ENCODE assay signal across 8 mouse cellular contexts in genomic region chr11:20831600-20832137, GRCm38 (mm10). TPM values are rescaled to one million over a fixed set of nuclear protein-coding genes. Genes with fewer than 3 reads are reported as not detected.
A peak's percentile ranks its signal among the peaks of the same experiment; 100 is the strongest.
DNase-seq lines count a peak whose midpoint lies in the region; ATAC-seq and TF ChIP-seq lines count a peak whose summit lies in the region.

No protein-coding gene starts in this region.

- 14% methylated on average over 11 of the region's 11 CpGs for WGBS in embryonic facial prominence, embryonic 15.5 days
- WGBS in hindbrain, postnatal 0 days, result 8% methylated on average over 11 of the region's 11 CpGs
- 24% methylated on average over 11 of the region's 11 CpGs for WGBS in liver, postnatal 0 days (ENCODE audit: insufficient replicate concordance)
- WGBS in neural tube, embryonic 14.5 days, result 13% methylated on average over 11 of the region's 11 CpGs

- no peaks in the 10 kb centered on the region for H3K27me3 ChIP-seq in embryonic facial prominence, embryonic 15.5 days
- no peaks in the 10 kb centered on the region for H3K27me3 ChIP-seq in hindbrain, postnatal 0 days (ENCODE audit: insufficient read depth, low read length)
- H3K27me3 ChIP-seq in liver, postnatal 0 days (ENCODE audit: insufficient read depth, low read length), result no peaks in the 10 kb centered on the region
- H3K27me3 ChIP-seq in neural tube, embryonic 14.5 days (ENCODE audit: control insufficient read depth, insufficient read depth, low read length), result no peaks in the 10 kb centered on the region

- H3K9ac ChIP-seq in embryonic facial prominence, embryonic 15.5 days, result peak overlapping the region; percentile 83
- peak overlapping the region; percentile 98 for H3K9ac ChIP-seq in hindbrain, postnatal 0 days (replicated peaks; ENCODE audit: low read length)
- peak overlapping the region; percentile 90 for H3K9ac ChIP-seq in liver, postnatal 0 days (replicated peaks)
- peak overlapping the region; percentile 94 for H3K9ac ChIP-seq in neural tube, embryonic 14.5 days (replicated peaks; ENCODE audit: low read depth, low read length)

- H3K4me1 ChIP-seq in embryonic facial prominence, embryonic 15.5 days, result peaks cover 25% of the 10 kb centered on the region
- H3K4me1 ChIP-seq in hindbrain, postnatal 0 days (ENCODE audit: insufficient read depth, low read length), result no peaks in the 10 kb centered on the region
- H3K4me1 ChIP-seq in liver, postnatal 0 days (ENCODE audit: insufficient read depth), result peaks cover 7% of the 10 kb centered on the region; the same call in 1 of the 2 replicates
- H3K4me1 ChIP-seq in neural tube, embryonic 14.5 days (ENCODE audit: control insufficient read depth, insufficient read depth, low read length), result peaks cover 17% of the 10 kb centered on the region

- TF ChIP-seq EP300 in liver, postnatal 0 days (IDR thresholded peaks at IDR 0.05; ENCODE audit: low read depth), result no peak

- TF ChIP-seq CTCF in hindbrain, postnatal 0 days (IDR thresholded peaks at IDR 0.05; ENCODE audit: low read depth), result no peak
- no peak for TF ChIP-seq CTCF in liver, postnatal 0 days (IDR thresholded peaks at IDR 0.05; ENCODE audit: low read depth)

- peaks cover 9% of the 10 kb centered on the region; the same call in 1 of the 2 replicates for H3K36me3 ChIP-seq in embryonic facial prominence, embryonic 15.5 days
- H3K36me3 ChIP-seq in hindbrain, postnatal 0 days (ENCODE audit: insufficient read depth, low read length), result peaks cover 9% of the 10 kb centered on the region; the same call in 1 of the 2 replicates
- peaks cover 6% of the 10 kb centered on the region for H3K36me3 ChIP-seq in liver, postnatal 0 days (replicated peaks; ENCODE audit: insufficient read depth, low read length)
- H3K36me3 ChIP-seq in neural tube, embryonic 14.5 days (ENCODE audit: control insufficient read depth, insufficient read depth, low read length), result peaks cover 5% of the 10 kb centered on the region

- no peak for ATAC-seq in embryonic facial prominence, embryonic 15.5 days (ENCODE audit: insufficient number of reproducible peaks, low FRiP score, low TSS enrichment, low read depth)
- peak; percentile 1 for ATAC-seq in hindbrain, postnatal 0 days
- ATAC-seq in liver, postnatal 0 days, result no peak
- peak; percentile 10 for ATAC-seq in neural tube, embryonic 14.5 days (ENCODE audit: low read depth)
- ATAC-seq in erythroid progenitor cell, adult 5-6 weeks (replicated peaks; ENCODE audit: low FRiP score, poor library complexity, severe bottlenecking), result no peak

- H3K4me2 ChIP-seq in embryonic facial prominence, embryonic 15.5 days (replicated peaks), result peak overlapping the region; percentile 89
- peak overlapping the region; percentile 65 for H3K4me2 ChIP-seq in hindbrain, postnatal 0 days (ENCODE audit: low read depth, low read length)
- peak overlapping the region; percentile 85 for H3K4me2 ChIP-seq in liver, postnatal 0 days (ENCODE audit: low read depth, low read length)
- peak overlapping the region; percentile 61 for H3K4me2 ChIP-seq in neural tube, embryonic 14.5 days (ENCODE audit: low read depth, low read length)

- H3K27ac ChIP-seq in embryonic facial prominence, embryonic 15.5 days (replicated peaks), result peak overlapping the region; percentile 95; the same call in 1 of the 2 replicates
- H3K27ac ChIP-seq in hindbrain, postnatal 0 days, result peak overlapping the region; percentile 98
- peak overlapping the region; percentile 91; the same call in 1 of the 2 replicates for H3K27ac ChIP-seq in liver, postnatal 0 days (ENCODE audit: low read depth)
- H3K27ac ChIP-seq in neural tube, embryonic 14.5 days (ENCODE audit: low read depth, low read length), result peak overlapping the region; percentile 91

- H3K9me3 ChIP-seq in embryonic facial prominence, embryonic 15.5 days (replicated peaks), result no peaks in the 10 kb centered on the region
- no peaks in the 10 kb centered on the region for H3K9me3 ChIP-seq in hindbrain, postnatal 0 days (ENCODE audit: low read length)
- no peaks in the 10 kb centered on the region for H3K9me3 ChIP-seq in liver, postnatal 0 days (ENCODE audit: low read length)
- no peaks in the 10 kb centered on the region for H3K9me3 ChIP-seq in neural tube, embryonic 14.5 days (ENCODE audit: control insufficient read depth, low read length)

- H3K4me3 ChIP-seq in embryonic facial prominence, embryonic 15.5 days (replicated peaks), result peak overlapping the region; percentile 85
- H3K4me3 ChIP-seq in hindbrain, postnatal 0 days (ENCODE audit: low read length), result peak overlapping the region; percentile 93
- H3K4me3 ChIP-seq in liver, postnatal 0 days (ENCODE audit: low read depth, low read length), result peak overlapping the region; percentile 86
- peak overlapping the region; percentile 91 for H3K4me3 ChIP-seq in neural tube, embryonic 14.5 days (ENCODE audit: low read depth, low read length)

- DNase-seq in kidney, adult 18-20 months, result peak; percentile 20
- no peak for DNase-seq in kidney, adult 9 months
- peak; percentile 23 for DNase-seq in adrenal gland, postnatal 10 days
- DNase-seq in hindbrain, postnatal 0 days (ENCODE audit: low spot score), result peak; percentile 37
- no peak for DNase-seq in liver, postnatal 0 days

RNA-seq across cellular contexts. Expression of gene Lgalsl, which starts 0.8 kb away (rescaled TPM):
- 10 to 100 TPM; 32.1 to 39.1 TPM for total RNA-seq in adrenal gland, postnatal 10 days (2021)
- 68.4 and 74.7 TPM in 2 replicates for polyA plus RNA-seq in embryonic facial prominence, embryonic 15.5 days (2015; fragmentation: Nextera tagmentation; extraction: Ambion mirVana)
- total RNA-seq in hindbrain, postnatal 0 days (2014; rRNA removed), result 80.0 and 83.7 TPM in 2 replicates
- 80.0 and 81.8 TPM in 2 replicates for polyA plus RNA-seq in hindbrain, postnatal 0 days (2015; fragmentation: Nextera tagmentation; extraction: Ambion mirVana)
- 14.9 and 15.3 TPM in 2 replicates for polyA plus RNA-seq in liver, postnatal 0 days (2015; fragmentation: Nextera tagmentation; extraction: Ambion mirVana)
- polyA plus RNA-seq in neural tube, embryonic 14.5 days (2014; fragmentation: Nextera tagmentation; extraction: Ambion mirVana), result 66.1 and 70.4 TPM in 2 replicates
- total RNA-seq in erythroid progenitor cell, adult 5-6 weeks (2015; ENCODE audit: low replicate concordance), result 0.84 and 7.2 TPM in 2 replicates
- total RNA-seq in erythroid progenitor cell, adult 5-6 weeks (2017; ENCODE audit: low replicate concordance), result 0.39 and 0.61 TPM in 2 replicates

Comparison
In these comparisons a context has a peak if more than half of its experiments do, and no peak if none do; other contexts are left out.
1. DNase-seq: peak in kidney, adult 18-20 months (single experiment), adrenal gland, postnatal 10 days (single experiment) and hindbrain, postnatal 0 days (single experiment); none in kidney, adult 9 months (single experiment) and liver, postnatal 0 days (single experiment).
2. ATAC-seq: peak in hindbrain, postnatal 0 days (single experiment) and neural tube, embryonic 14.5 days (single experiment); none in embryonic facial prominence, embryonic 15.5 days (single experiment), liver, postnatal 0 days (single experiment) and erythroid progenitor cell, adult 5-6 weeks (single experiment).
3. Peak in every context shown above with its lines, with median percentiles within 50 percentile points of each other: H3K27ac ChIP-seq, H3K4me2 ChIP-seq, H3K4me3 ChIP-seq and H3K9ac ChIP-seq.